Mouse (Mus musculus) small intestine, adult 2 months (tissue): ENCODE data around the gene Ces2f.

Experiments
- CTCF ChIP-seq: fragments of 200-500 bp; IDR thresholded peaks from 2 replicates; pipeline ENCODE4 v1.5.1; 2012; ENCODE audit warnings: low read depth, mild to moderate bottlenecking, control low read depth, inconsistent platforms, low read length, moderate library complexity, mixed read lengths; ENCODE audit not compliant: insufficient replicate concordance, insufficient read length; ENCODE audit errors: extremely low read depth
- POLR2A ChIP-seq: fragments of 200-500 bp; IDR thresholded peaks from 2 replicates; pipeline ENCODE4 v1.6.1; 2012; ENCODE audit warnings: low read depth, mild to moderate bottlenecking, control low read depth, inconsistent platforms, low read length, moderate library complexity

- TF ChIP-seq POLR2A: no peak
- no peak for TF ChIP-seq CTCF
Measured at GRCm38 (mm10) chr8:104901746-104902145, 45.4 kb upstream of the Ces2f start.
